Mouse (Mus musculus) myocyte (in vitro differentiated cells): ENCODE measurements around the gene Aqp7. TPM values are rescaled to one million over a fixed set of nuclear protein-coding genes. Genes with fewer than 3 reads are reported as not detected.

Experiments
- H3K27me3 ChIP-seq: one replicate; pipeline ENCODE4 v1.6.1; 2011; ENCODE audit not compliant: control insufficient read depth, insufficient read depth, insufficient read length
- H3K36me3 ChIP-seq: one replicate; pipeline ENCODE4 v1.6.1; 2011; ENCODE audit not compliant: control insufficient read depth, insufficient read depth
- H3K4me2 ChIP-seq: one replicate; pipeline ENCODE4 v1.6.1; 2011; ENCODE audit warnings: low read depth, control low read depth
- H3K4me3 ChIP-seq: one replicate; pipeline ENCODE4 v1.5.1; 2011; ENCODE audit warnings: mild to moderate bottlenecking, control low read depth, moderate library complexity
- H3K79me2 ChIP-seq: one replicate; pipeline ENCODE4 v1.6.1; 2011; ENCODE audit not compliant: control insufficient read depth, insufficient read depth
- H3ac ChIP-seq: one replicate; pipeline ENCODE4 v1.6.1; 2011; ENCODE audit not compliant: control insufficient read depth, insufficient read length
- CEBPB ChIP-seq: IDR thresholded peaks from 2 replicates; pipeline ENCODE4 v1.6.1; 2011; ENCODE audit warnings: mild to moderate bottlenecking, moderate library complexity; ENCODE audit not compliant: poor library complexity, insufficient read depth, severe bottlenecking
- E2F4 ChIP-seq: IDR thresholded peaks from one replicate; pipeline ENCODE4 v1.6.1; 2011; ENCODE audit warnings: mild to moderate bottlenecking, control low read depth, moderate library complexity; ENCODE audit not compliant: insufficient read depth
- MAX ChIP-seq: IDR thresholded peaks from one replicate; pipeline ENCODE4 v1.6.1; 2011; ENCODE audit warnings: low read depth, mild to moderate bottlenecking, control low read depth
- MYOD1 ChIP-seq, 3 experiments: IDR thresholded peaks; one replicate each; pipeline ENCODE4 v1.6.1; 2011; ENCODE audit warnings: control low read depth in 2 of 3, low read depth in 2 of 3, mild to moderate bottlenecking in 2 of 3, moderate library complexity in 1 of 3; ENCODE audit not compliant: insufficient read length in 2 of 3, control insufficient read depth in 1 of 3
- MYOG ChIP-seq, 3 experiments: IDR thresholded peaks; one replicate each; pipeline ENCODE4 v1.6.1; 2011; ENCODE audit warnings: control low read depth in 2 of 3, low read depth in 2 of 3, mild to moderate bottlenecking in 2 of 3; ENCODE audit not compliant: insufficient read length in 2 of 3, control insufficient read depth in 1 of 3, insufficient read depth in 1 of 3
- POLR2A ChIP-seq: IDR thresholded peaks from one replicate; pipeline ENCODE4 v1.6.1; 2011; ENCODE audit warnings: low read depth, mild to moderate bottlenecking, control low read depth, moderate library complexity; ENCODE audit not compliant: insufficient read length
- POLR2AphosphoS2 ChIP-seq: IDR thresholded peaks from one replicate; pipeline ENCODE4 v1.6.1; 2011; ENCODE audit warnings: low read depth, control low read depth; ENCODE audit not compliant: insufficient read length
- REST ChIP-seq: IDR thresholded peaks from one replicate; pipeline ENCODE4 v1.6.1; 2011; ENCODE audit warnings: mild to moderate bottlenecking, control low read depth, moderate library complexity; ENCODE audit not compliant: insufficient read depth, insufficient read length
- SRF ChIP-seq: IDR thresholded peaks from one replicate; pipeline ENCODE4 v1.6.1; 2011; ENCODE audit warnings: low read depth; ENCODE audit not compliant: control insufficient read depth, insufficient read length
- TCF12 ChIP-seq: IDR thresholded peaks from one replicate; pipeline ENCODE4 v1.6.1; 2011; ENCODE audit warnings: mild to moderate bottlenecking, control low read depth; ENCODE audit not compliant: poor library complexity, insufficient read depth, severe bottlenecking
- TCF3 ChIP-seq: IDR thresholded peaks from one replicate; pipeline ENCODE4 v1.6.1; 2011; ENCODE audit warnings: low read depth, control low read depth; ENCODE audit not compliant: insufficient read length
- USF1 ChIP-seq: IDR thresholded peaks from one replicate; pipeline ENCODE4 v1.6.1; 2011; ENCODE audit warnings: low read depth, mild to moderate bottlenecking, control low read depth, moderate library complexity
- polyA plus RNA-seq: library from polyadenylated mRNA; unstranded; fragments of >200 nt; fragmentation: generic; extraction: Trizol; gene quantifications from one replicate; pipeline ENCODE4 v1.2.1, GENCODE M21; 2012; ENCODE audit warnings: missing spikeins

Aqp7 gene
- polyA plus RNA-seq, 1 experiment = not detected

GRCm38 (mm10) chr4:41045288-41045687, 2.7 kb downstream of the Aqp7 start:
- Histone ChIP-seq H3ac (no peak overlapping the region), H3K27me3 (no peaks in the 10 kb centered on the region), H3K4me2 (no peak overlapping the region), H3K36me3 (no peaks in the 10 kb centered on the region), H3K79me2 (no peaks in the 10 kb centered on the region), H3K4me3 (no peak overlapping the region)
- TF ChIP-seq POLR2A = no peak
- TF ChIP-seq POLR2AphosphoS2 = no peak
- no peak for TF ChIP-seq MAX

- no peak overlapping the region for H3K4me2 ChIP-seq
- no peaks in the 10 kb centered on the region for H3K79me2 ChIP-seq
- no peak overlapping the region for H3K4me3 ChIP-seq
- H3ac ChIP-seq = no peak overlapping the region
- no peaks in the 10 kb centered on the region for H3K27me3 ChIP-seq
- TF ChIP-seq SRF = no peak
- TF ChIP-seq CEBPB = no peak
- no peaks in the 10 kb centered on the region for H3K36me3 ChIP-seq
These were observed 4.0 kb downstream of the Aqp7 start for GRCm38 (mm10) chr4:41043961-41044360.

- no peak overlapping the region for H3K4me2 ChIP-seq
- no peak overlapping the region for H3ac ChIP-seq
- TF ChIP-seq POLR2A (no peak), REST (no peak), SRF (no peak), E2F4 (no peak), TCF12 (no peak), CEBPB (no peak), USF1 (no peak), MYOD1 (IDR thresholded peaks at IDR 0.05; ENCODE audit: control insufficient read depth in 1 of 3, insufficient read length in 2 of 3, low read depth in 2 of 3) (no peak), MYOG (IDR thresholded peaks at IDR 0.05; ENCODE audit: control insufficient read depth in 1 of 3, insufficient read depth in 1 of 3, insufficient read length in 2 of 3, low read depth in 2 of 3) (no peak), TCF3 (no peak), MAX (no peak), POLR2AphosphoS2 (no peak)
These were observed 5.1 kb downstream of the Aqp7 start for GRCm38 (mm10) chr4:41042880-41043279.

GRCm38 (mm10) chr4:41040983-41041382, 7.0 kb downstream of the Aqp7 start:
- Histone ChIP-seq H3K79me2 (no peaks in the 10 kb centered on the region), H3ac (no peak overlapping the region), H3K4me3 (no peak overlapping the region), H3K36me3 (no peaks in the 10 kb centered on the region), H3K27me3 (no peaks in the 10 kb centered on the region), H3K4me2 (no peak overlapping the region)
- TF ChIP-seq MYOD1 (IDR thresholded peaks at IDR 0.05; ENCODE audit: control insufficient read depth in 1 of 3, insufficient read length in 2 of 3, low read depth in 2 of 3) = no peak
- TF ChIP-seq MAX = no peak
- no peak for TF ChIP-seq SRF
- TF ChIP-seq MYOG (IDR thresholded peaks at IDR 0.05; ENCODE audit: control insufficient read depth in 1 of 3, insufficient read depth in 1 of 3, insufficient read length in 2 of 3, low read depth in 2 of 3) = no peak
- TF ChIP-seq TCF12 = no peak
- no peak for TF ChIP-seq TCF3

More at GRCm38 (mm10) chr4:41042880-41043279, 5.1 kb downstream of the Aqp7 start:
- no peaks in the 10 kb centered on the region for H3K36me3 ChIP-seq
- H3K4me3 ChIP-seq = no peak overlapping the region
- no peaks in the 10 kb centered on the region for H3K27me3 ChIP-seq
- no peaks in the 10 kb centered on the region for H3K79me2 ChIP-seq

GRCm38 (mm10) chr4:41037942-41038341, 10.0 kb downstream of the Aqp7 start:
- H3K27me3 ChIP-seq = no peaks in the 10 kb centered on the region
- H3K36me3 ChIP-seq = no peaks in the 10 kb centered on the region
- H3K4me2 ChIP-seq = no peak overlapping the region
- no peak for TF ChIP-seq MYOD1 (IDR thresholded peaks at IDR 0.05; ENCODE audit: control insufficient read depth in 1 of 3, insufficient read length in 2 of 3, low read depth in 2 of 3)
- TF ChIP-seq MAX = no peak
- TF ChIP-seq REST = no peak
- TF ChIP-seq CEBPB = no peak
- no peak for TF ChIP-seq POLR2AphosphoS2
- TF ChIP-seq SRF = no peak
- no peak for TF ChIP-seq POLR2A
- H3K4me3 ChIP-seq = no peak overlapping the region
- H3ac ChIP-seq = no peak overlapping the region
- no peaks in the 10 kb centered on the region for H3K79me2 ChIP-seq

- Histone ChIP-seq H3K4me2 (no peak overlapping the region), H3ac (no peak overlapping the region), H3K36me3 (no peaks in the 10 kb centered on the region), H3K79me2 (no peaks in the 10 kb centered on the region), H3K27me3 (no peaks in the 10 kb centered on the region), H3K4me3 (no peak overlapping the region)
- TF ChIP-seq MAX (no peak), REST (no peak), SRF (no peak), POLR2AphosphoS2 (no peak), TCF3 (no peak), TCF12 (no peak), MYOG (IDR thresholded peaks at IDR 0.05; ENCODE audit: control insufficient read depth in 1 of 3, insufficient read depth in 1 of 3, insufficient read length in 2 of 3, low read depth in 2 of 3) (no peak), USF1 (no peak), POLR2A (no peak), MYOD1 (IDR thresholded peaks at IDR 0.05; ENCODE audit: control insufficient read depth in 1 of 3, insufficient read length in 2 of 3, low read depth in 2 of 3) (no peak), CEBPB (no peak), E2F4 (no peak)
These were observed 16.7 kb downstream of the Aqp7 start for GRCm38 (mm10) chr4:41031242-41031641.
